Mouse (Mus musculus): ENCODE measurements around the gene Flad1. TPM values are rescaled to one million over a fixed set of nuclear protein-coding genes. Genes with fewer than 3 reads are reported as not detected.

Flad1 gene
- 10 to 100 TPM; 36.7 to 43.6 TPM for total RNA-seq (2021)
- long read RNA-seq, experiment 1, transcript Flad1-204 (8 exons, 2,892 nt), result major isoform, 12 of 32 reads
- long read RNA-seq, experiment 1, partial matches to known transcripts, result 6 of 32 reads
- long read RNA-seq, experiment 1, other reads (novel, unspliced or antisense), result 10 of 32 reads
- long read RNA-seq, experiment 2, transcript Flad1-204 (8 exons, 2,892 nt), result major isoform, 12 of 37 reads
- long read RNA-seq, experiment 2, partial matches to known transcripts, result 9 of 37 reads
- long read RNA-seq, experiment 2, other reads (novel, unspliced or antisense), result 12 of 37 reads

DNA sequence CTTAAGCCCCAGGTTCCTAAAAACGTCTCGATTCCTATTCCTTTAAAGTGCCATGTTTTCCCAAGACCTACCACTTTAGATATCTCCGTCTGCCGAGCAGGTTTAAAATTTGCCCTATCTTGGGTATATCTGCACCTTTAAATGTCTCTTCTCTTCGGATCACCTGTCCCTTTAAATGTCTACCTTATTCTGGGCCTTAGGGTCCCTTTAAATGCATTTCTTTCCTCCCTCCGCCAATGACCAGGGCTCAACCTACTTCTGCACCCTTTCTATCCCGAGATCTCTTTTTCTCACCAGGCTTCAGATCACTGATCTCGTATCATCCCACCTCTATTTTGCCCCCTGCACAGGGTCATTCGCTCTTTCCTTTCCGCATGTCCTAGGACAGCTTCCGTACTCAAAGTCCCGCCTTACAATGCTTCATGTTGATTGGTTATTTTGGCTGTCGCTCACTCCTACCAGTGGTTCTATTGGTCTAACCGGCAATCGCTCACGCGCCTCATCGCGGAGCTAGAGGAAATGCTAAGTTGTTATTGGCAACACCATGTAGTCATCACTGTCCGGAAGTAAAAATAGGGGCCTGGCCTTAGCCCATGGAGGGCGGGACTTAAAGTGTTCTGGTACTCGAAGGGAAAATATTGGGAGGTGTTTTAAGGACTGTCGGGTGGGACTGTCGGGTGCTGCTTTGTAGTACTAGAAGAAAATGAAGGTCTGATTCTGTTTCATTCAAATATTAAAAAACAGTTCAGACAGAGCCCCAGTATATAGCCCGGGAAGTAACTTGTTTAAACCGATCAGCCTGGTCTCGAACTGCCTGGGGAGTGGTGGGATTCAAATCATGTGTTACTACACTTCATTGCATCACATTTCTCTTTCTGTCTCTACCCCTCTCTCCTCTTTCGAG is at the start of gene Flad1:
Flad1 (minus strand) TSS at position 381 of the 904 bp plus-strand sequence.
- peak; percentile 94 to 97 for DNase-seq
- intact Hi-C loops (cut with DNase I), result no loop called here

DNA sequence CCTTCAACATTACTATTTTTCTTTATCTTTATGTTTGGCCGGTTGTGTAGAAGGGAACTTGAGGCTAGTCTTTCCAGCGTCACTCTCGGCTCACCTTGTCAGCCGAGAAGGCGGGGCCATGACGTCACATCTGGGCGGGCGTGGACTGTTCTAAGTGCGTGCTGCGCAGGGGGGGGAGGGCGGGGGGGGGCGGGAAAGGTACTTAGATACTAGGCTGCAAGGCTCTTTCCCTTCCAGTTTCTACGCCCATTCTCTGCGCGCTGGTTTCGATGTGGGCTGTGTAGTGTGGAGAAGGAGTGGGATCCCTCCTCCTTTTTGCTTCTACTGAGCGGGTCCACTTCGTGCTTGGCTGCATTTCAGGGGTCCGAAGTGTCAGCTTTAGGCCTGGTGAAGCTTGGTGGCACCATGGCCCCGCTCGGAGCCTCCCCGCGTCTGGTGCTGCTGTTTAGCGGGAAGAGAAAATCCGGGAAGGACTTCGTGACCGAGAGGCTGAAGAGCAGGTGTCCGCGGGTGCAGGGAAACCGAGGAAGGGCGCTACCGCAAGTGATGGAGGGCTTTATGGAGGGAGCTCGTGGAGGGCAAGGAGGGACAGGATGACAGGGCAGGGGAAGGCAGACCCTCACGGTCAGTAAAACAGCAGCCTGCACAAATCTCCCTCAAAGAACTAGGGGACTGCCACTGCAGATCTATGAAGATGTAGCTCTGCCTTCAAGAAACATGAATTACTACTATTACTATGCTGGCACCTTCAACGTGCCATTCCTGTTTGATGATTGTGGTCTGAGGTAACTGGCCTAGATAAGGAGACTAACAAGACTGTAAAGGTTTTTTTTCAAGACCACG is 47.5 kb upstream of the Flad1 start:
- DNase-seq, result peak; percentile 82 to 90
- intact Hi-C loops (cut with DNase I), result no loop called here

DNA sequence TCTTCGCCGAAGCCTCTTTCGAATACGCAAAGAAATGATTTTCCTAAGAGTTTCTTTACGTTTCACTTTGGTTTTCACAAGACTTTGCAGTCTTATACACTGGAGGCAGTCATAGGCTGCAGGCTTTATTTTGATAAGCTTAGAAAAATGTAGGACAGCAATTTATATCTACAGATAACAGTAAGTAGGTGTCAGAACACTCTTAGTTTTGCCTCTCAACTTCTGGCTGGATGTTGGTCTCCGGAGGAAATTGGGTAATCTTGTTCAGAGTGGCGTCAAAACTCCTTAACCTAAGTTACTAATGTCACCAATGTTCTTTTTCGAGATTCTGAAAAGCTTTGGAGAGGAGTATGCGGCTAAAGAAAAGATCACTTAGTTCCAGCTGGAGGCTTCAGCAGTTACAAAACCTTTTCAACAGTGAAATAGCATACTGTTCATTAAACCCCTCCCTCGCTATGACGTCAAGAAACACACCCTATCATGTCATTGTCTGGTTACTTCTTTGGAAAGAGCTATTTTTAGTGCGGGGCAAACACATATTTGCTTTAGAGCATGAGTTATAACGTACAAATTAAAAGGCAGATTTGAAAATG is 46.8 kb upstream of the Flad1 start:
- intact Hi-C loops (cut with DNase I), result no loop called here
- no peak for DNase-seq

DNA sequence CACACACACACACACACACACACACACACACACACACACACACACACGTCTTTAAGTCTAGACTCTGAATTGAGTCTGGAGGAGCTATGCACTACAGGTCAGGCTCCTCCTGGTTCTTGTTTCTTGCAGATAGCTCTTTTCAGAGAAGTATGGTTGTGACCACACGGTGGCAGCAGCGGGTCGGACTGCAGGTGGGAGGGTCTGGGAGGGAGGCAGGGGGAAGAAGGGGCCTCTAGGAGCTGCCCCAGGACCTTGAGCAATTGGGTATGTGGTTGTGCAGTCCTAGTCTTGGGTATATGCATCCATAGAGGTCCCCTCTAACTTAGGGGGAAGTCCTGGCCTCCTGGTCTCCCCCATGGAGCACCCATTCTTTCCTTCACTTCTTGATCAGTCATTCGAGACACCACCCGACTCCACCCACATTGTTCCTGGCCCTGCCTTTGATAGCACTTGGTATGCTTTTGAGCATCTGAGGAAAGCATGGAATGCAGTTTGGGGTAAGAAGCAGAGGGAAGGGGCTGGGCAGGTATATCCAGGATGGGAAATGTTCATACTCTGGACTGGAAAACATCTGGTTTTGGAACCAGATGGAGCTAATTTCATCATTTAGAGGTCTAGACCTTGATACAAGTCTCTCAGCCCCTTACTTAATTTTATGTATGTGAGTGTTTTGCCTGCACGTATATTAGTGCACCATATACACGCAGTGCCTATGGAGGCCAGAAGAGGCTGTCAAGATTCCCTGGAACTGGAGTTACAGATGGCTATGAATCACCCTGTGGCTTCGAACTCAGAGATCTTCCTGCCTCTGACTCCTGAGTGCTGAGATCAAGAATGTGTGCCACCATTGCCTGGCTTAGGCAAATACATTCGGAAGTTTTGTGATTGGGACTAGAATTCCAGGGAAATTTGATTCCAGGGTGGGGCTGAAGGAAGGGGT is 45.3 kb upstream of the Flad1 start:
- intact Hi-C loops (cut with DNase I), result loop anchor here (2.0 kb wide), 1 partner anchor 28 kb away; no protein-coding TSS in a partner anchor

DNA sequence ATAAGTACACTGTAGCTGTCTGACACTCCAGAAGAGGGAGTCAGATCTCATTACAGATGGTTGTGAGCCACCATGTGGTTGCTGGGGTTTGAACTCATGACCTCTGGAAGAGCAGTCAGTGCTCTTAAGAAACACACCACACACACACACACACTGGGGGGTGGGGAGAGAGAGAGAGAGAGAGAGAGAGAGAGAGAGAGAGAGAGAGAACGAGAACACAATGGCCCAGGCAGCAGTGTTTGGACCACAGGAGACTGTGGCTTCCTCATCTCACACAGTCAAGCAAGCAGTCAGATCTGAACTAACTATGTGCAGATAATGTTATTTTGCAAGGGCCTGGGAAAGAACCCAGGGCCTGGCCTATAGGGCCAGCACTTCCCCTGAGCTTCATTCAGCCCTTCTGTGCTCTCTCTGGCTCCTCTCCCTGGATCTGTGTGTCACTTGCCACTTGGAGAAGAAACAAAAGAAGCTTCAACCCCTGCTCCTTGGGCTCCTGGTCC is 44.2 kb upstream of the Flad1 start:
- peak in 1 of 2 experiments; percentile 5 for DNase-seq
- intact Hi-C loops (cut with DNase I), result loop anchor here (2.0 kb wide), 1 partner anchor 29 kb away; no protein-coding TSS in a partner anchor

More for the DNA sequence above, 45.3 kb upstream of the Flad1 start:
- peak; percentile 49 to 56 for DNase-seq

DNA sequence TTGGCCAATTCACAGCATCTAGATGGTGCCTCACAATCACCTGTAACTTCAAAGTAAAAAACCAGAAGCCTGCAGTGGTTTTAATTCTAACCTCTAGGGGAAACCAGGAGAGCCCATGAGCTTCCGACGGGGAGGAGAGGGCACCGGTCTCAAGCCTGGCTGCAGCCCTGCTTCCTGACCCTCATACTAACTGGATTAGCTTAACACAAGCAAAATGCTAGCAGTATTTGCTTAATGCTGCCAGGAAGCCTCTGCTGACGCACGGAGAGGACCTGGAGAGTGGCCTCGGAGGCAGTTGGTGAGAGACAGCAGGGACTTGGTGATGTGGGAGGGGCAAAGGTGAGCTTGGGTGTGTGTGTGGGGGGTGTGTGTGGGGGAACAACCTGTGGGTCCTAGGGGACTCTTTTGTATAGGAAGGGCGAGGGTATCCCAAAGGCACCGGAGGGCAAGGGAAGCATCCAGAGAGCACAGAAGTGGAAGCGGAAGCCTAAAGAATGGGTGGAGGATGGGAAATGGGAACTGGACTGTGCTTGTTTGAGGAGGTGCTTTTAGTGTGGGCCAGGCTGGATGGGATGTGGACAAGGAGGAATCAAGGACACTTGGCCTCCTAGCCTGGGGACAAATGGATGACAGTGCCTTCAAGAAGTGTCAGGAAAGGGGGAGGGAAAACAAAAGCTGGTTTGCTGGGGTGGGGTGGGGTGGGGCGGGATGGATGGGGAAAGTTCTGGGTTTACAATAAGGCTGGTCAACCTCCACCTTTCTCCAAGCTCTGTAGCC is 42.9 kb upstream of the Flad1 start, which contains the start of gene Pmvk:
Pmvk (plus strand) TSS at position 141 of the 777 bp plus-strand sequence.
- intact Hi-C loops (cut with DNase I), result no loop called here
- DNase-seq, result no peak

DNA sequence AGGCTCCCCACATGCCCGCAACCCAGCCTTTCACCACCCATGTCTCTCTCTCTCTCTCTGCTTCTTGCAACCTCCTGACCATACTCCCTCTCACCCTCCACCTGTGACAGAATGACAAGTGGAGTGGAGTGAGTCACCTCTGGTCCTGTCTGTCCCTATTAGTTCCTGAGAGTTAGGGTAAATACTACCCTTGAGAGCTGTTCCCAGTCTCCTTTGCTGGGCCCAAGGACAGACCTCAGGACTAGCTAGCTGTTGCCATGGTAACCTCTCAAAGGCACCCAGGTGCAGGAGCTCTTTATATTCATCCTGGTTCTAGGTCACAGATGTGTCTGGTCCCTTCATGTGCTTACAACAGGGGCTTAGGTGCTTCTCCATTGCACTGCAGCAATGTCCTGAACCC is 40.2 kb upstream of the Flad1 start:
- intact Hi-C loops (cut with DNase I), result no loop called here
- no peak for DNase-seq

DNA sequence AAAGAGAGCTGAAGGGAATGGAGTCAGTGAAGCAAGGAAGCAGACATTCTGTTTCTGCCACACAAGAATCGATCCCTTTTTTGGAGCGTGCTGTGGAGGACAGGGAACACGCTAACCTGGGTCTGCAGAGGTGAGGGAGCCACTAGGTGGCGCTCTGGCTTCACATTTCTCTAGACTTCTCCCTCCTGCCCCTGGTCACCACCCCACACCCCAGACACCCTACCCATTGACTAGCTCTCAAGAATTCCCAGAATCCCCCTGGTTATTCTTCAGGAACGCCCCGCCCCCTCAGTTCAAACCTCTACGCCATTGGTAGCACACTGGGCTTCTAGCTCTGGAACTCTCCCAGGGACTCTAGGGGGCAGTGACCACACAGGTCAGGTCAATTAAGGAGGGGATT is 37.9 kb upstream of the Flad1 start:
- peak; percentile 63 to 64 for DNase-seq
- intact Hi-C loops (cut with DNase I), result no loop called here

DNA sequence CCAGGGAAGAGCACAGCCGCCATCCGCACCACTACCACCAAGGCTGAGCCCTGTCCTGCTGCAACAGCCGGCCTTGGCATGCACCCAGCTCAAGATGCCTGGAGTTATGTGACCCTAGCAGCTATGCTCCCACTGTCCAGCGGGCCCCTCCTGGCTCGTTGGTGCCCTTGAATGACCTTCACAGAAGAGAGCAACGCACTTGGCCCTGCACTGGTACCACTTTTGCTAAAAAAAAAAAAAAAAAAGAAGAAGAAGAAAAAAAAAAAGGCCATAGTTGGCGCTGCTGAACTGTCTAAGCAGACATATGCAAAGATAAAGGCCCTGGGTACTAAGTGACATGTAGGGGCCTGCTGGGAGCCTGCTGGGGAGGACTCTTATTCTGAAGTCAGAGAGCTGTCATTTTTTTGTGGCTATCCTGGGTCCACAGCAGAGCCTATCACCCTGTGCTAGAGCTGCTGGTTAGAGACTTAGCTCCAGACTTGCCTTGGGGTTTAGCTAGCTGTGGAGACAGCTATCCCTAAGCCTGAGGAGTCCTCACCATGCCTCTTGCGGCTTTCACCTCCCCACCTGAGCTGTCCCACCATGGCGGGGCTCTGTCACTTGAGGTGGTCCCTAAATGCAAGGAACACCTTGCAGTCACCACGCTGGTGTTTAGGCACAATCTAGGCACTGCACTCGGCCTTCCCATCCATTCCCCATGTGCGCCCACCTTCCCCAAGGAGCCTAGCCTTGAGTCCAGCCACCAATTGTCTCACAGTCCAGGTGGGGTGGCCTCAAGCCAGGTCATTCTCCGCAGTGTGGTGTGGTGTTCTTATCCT is 37.3 kb upstream of the Flad1 start:
- DNase-seq, result peak in 1 of 2 experiments; percentile 46
- intact Hi-C loops (cut with DNase I), result no loop called here

DNA sequence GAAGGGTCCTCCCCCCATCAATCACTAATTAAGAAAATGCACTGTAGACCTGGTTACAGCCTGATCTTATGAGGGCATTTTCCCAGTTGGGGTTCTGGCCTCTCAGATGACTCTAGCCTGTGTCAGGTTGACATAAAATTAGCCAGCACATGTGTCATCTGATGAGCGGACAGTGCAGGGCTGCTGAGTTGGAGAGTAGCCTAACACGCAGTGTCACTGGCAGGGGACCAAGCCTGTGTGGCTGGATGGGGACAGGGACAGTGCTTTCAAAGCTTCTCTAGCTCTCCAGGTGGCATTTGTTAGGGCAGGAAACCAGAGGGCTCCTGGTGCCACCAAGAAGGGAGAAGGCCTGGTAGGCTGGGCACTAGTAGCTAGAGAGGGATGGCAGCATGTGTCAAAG is 29.0 kb upstream of the Flad1 start:
- intact Hi-C loops (cut with DNase I), result no loop called here
- DNase-seq, result peak; percentile 59 to 64

DNA sequence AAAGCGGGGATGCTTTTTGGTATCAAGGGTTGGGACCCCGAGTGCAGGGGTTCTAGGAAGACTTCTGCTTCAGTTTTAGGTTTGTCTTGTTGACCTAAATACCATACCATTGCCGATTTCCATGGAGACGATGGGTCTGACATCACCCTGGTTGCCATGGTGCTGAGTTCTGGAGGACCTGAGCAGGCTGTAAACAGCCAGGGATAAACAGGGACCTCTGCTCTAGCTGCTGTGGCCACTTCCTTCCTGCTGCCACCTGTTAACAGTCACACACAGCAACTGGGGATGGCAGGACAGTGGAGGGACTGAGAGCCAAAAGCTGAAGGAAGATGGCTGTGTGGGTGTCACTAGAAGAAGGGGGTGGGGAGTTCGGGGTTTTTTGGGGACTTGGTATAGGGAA is 25.6 kb upstream of the Flad1 start:
- intact Hi-C loops (cut with DNase I), result loop anchor here (5.0 kb wide), 1 partner anchor 45 kb away; the partner anchor contains the start of gene Zbtb7b
- DNase-seq, result no peak

DNA sequence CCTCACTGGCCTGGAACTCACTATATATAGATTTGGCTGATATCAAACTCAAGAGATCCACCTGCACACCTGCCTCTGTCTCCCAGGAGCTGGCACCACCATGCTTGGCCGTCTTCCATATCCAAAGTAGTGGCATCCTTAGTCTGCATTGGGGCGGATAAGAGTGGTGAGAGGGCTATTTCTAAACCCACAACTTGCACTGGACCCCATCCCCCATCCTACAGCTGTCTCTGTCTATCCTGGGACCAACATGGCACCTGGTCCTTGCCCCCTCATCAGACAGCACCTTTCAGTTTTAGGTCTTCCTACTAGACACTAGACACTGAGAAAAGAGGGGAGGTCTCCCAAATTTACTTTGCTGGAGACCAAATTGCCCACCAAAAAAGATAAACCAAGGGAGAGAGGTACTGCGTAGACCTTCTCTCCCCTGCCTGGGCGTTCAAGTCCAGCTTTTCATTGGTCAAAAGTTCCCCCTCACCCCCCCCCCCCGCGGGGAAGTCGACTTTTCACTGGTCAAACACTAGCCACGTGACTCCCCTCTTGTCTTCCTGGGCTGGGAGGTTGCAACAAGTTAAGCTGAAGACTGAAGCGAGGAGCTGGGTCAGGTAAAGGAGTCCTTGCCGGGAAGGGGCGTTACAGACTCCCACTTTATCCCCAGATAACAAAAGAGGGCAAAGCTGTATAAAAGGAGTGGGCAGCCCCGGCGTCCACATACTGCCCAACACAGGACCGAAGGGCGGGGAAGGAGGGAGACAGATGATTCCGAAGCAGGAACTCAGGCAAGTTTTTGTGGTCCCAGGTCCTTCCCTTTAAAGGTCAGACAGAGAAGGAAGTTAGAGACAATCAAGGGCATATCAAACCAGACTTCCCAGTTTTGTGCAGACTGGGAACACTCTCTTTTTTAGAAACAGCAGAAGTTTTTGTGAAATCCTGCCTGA is 24.8 kb upstream of the Flad1 start, which contains the start of gene Pbxip1:
Pbxip1 (plus strand) TSS at position 531 of the 938 bp plus-strand sequence.
- intact Hi-C loops (cut with DNase I), result loop anchor here (5.0 kb wide), 1 partner anchor 44 kb away; the partner anchor contains the start of gene Zbtb7b
- peak; percentile 57 to 63 for DNase-seq

DNA sequence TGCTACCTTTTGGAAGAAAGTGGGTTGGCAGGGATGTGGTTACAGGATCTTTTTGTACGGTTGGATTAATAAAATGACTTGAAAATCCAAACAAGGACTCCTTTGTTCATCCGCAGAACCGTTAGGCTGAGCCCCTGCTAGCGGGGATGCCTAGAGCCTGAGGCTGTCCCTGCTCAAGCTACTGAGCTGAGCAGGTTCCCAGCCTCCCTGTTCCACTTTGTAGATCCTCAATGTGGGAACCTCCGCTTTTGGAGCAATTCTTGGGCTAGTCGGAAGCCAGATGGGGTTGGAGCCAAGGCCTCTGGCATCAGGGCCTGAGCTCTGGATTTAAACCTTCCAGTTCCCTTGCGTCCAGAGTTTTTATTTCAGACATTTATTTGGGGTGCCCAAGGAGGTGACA is 23.4 kb upstream of the Flad1 start:
- DNase-seq, result no peak

DNA sequence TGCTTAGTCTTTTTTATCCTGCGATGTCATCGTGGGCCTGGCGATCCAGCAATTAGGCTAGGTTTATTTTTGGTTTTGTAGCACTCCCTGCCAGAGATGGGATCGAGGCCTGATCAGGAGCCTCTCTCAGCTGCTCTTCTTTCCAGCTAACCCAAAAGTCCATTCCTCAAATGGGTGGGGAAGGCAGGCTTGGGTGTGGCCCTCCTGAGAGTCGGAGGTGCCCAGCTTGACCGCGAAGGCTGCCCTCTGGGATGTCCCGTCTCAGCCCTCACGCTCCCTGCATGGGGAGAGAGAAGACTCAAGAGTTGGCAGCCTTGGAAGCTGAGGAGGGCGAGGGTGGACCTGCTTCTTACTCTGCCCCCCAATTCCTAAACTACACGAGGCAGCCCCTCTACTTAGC is 22.9 kb upstream of the Flad1 start:
- DNase-seq, result no peak
- intact Hi-C loops (cut with DNase I), result no loop called here

More for the DNA sequence above, 23.4 kb upstream of the Flad1 start:
- intact Hi-C loops (cut with DNase I), result loop anchor here (5.0 kb wide), 1 partner anchor 43 kb away; the partner anchor contains the start of gene Zbtb7b

DNA sequence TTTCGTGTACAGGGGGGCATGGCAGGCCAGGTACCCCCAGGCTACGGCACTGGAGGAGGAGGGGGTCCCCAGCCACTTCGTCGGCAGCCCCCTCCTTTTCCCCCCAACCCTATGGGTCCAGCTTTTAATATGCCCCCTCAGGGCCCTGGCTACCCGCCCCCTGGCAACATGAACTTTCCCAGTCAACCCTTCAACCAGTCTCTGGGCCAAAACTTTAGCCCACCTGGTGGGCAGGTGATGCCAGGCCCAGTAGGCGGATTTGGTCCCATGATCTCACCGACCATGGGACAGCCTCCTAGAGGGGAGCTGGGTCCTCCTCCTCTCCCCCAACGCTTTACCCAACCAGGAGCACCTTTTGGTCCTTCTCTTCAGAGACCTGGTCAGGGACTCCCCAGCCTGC is 20.9 kb upstream of the Flad1 start:
- no peak for DNase-seq
- intact Hi-C loops (cut with DNase I), result no loop called here

Data from gastrocnemius, postnatal 36 days (tissue).